Mouse (Mus musculus) limb, embryonic 15.5 days (tissue): ENCODE results near the gene Gm49405. TPM values are rescaled to one million over a fixed set of nuclear protein-coding genes. Genes with fewer than 3 reads are reported as not detected.
A peak's percentile ranks its signal among the peaks of the same experiment; 100 is the strongest.
"Not testable (repeated sequence)": the region's sequence is repeated elsewhere in the genome, so short reads cannot be mapped to it uniquely, and the experiment has no call there.

Source experiments
- ATAC-seq: fragments of 200-750 bp; cut with Nextera tagmentation; 2 replicates; pipeline ENCODE4 v1.8.0; 2017; ENCODE audit warnings: low read depth, moderate TSS enrichment; ENCODE audit not compliant: insufficient number of reproducible peaks, low FRiP score, low TSS enrichment
- H3K27ac ChIP-seq: fragments of 300-500 bp; sonication (generic); 2 replicates; pipeline ENCODE4 v1.5.1; 2015; ENCODE audit warnings: moderate library complexity, mild to moderate bottlenecking, inconsistent platforms
- H3K27me3 ChIP-seq: fragments of 300-500 bp; sonication (generic); 2 replicates; pipeline ENCODE4 v1.6.1; 2015; ENCODE audit warnings: inconsistent platforms
- H3K36me3 ChIP-seq: fragments of 300-500 bp; sonication (generic); 2 replicates; pipeline ENCODE4 v1.6.1; 2015; ENCODE audit warnings: inconsistent platforms
- H3K4me1 ChIP-seq: fragments of 300-500 bp; sonication (generic); 2 replicates; pipeline ENCODE4 v1.6.1; 2015; ENCODE audit warnings: inconsistent platforms
- H3K4me2 ChIP-seq: fragments of 300-500 bp; sonication (generic); 2 replicates; pipeline ENCODE4 v1.6.1; 2015; ENCODE audit warnings: mild to moderate bottlenecking, inconsistent platforms
- H3K4me3 ChIP-seq: fragments of 300-500 bp; sonication (generic); 2 replicates; pipeline ENCODE4 v1.5.1; 2015; ENCODE audit warnings: mild to moderate bottlenecking, inconsistent platforms
- H3K9ac ChIP-seq: fragments of 300-500 bp; sonication (generic); 2 replicates; pipeline ENCODE4 v1.6.1; 2015; ENCODE audit warnings: inconsistent platforms
- H3K9me3 ChIP-seq: fragments of 300-500 bp; sonication (generic); 2 replicates; pipeline ENCODE4 v1.6.1; 2016; ENCODE audit warnings: inconsistent platforms
- WGBS: fragments of 180-500 bp; shearing (Covaris S2); methylation state at CpG from one replicate; pipeline ENCODE4 v1.1.7; 2015; 5-methylcytosine and 5-hydroxymethylcytosine counted together
- polyA plus RNA-seq: library from polyadenylated mRNA; unstranded; fragments of >200 nt; fragmentation: Nextera tagmentation; extraction: Ambion mirVana; gene quantifications from 2 replicates; pipeline ENCODE4 v1.2.1, GENCODE M21; 2015

The Gm49405 gene
- polyA plus RNA-seq, 1 experiment from 2014 or later: 3.3 TPM

DNA sequence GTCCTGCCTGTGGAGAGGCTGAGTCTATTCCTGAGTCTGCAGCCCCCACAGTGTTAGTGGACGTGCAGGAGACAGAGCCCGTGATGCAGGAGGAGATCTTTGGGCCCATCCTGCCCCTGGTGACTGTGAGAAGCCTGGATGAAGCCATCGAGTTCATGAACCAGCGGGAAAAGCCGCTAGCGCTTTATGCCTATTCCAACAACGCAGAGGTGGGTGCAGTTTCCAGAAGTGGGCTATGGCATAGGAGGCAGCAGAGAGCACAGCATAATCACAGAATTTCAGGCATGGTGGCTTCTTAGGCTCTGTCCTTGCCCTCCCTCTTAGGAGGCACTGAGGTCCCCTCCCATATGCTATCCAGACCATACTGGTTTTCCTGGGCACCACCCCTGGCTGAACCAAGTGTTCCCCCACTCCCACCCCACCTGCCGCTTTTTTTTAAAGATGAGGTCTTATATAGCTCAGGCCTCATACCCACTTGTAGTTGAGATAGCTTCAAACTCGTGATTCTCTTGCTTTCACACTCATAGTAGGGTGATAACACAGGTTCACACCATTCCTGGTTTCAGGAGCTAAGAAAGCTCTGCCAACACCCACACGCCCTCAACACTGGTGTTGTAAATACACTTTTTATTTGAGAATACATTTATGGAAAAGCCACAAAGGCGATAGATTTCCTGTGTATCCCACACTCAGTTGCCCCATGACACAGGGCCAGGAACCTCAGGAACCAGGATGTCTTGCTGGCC, 33.9 kb upstream of the Gm49405 start:
- H3K9ac ChIP-seq: no peak overlapping the region
- H3K4me3 ChIP-seq: no peak overlapping the region
- no peak overlapping the region for H3K27ac ChIP-seq
- no peak overlapping the region for H3K4me2 ChIP-seq
- no peaks in the 10 kb centered on the region for H3K36me3 ChIP-seq
- H3K9me3 ChIP-seq: no peaks in the 10 kb centered on the region
- 68% methylated on average over 11 of the region's 11 CpGs for WGBS
- H3K4me1 ChIP-seq: 0 out of 2 replicates have a peak, but pooled peaks cover 4% of the 10 kb centered on the region
- H3K27me3 ChIP-seq: no peaks in the 10 kb centered on the region
- ATAC-seq: no peak

DNA sequence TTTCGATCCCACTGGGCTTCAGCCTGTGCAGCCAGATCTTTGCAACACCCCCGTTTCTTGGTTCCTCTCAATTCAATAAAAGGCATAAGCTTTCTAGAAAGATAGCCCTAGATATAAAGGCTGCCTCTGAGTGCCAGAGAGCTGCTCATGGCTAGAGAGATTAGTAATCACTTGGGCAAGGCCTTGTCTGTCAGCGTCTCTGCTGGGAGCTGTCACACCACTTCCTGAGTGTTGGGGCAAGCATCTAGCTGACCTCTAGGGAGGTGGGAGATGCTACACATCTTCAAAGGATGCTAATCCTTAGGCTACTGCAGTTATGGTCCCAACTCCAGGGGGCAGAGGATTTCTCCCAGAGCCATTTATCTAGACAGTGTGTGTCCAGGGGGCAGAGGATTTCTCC, 33.2 kb upstream of the Gm49405 start:
- Histone ChIP-seq H3K4me2 (no peak overlapping the region), H3K4me3 (no peak overlapping the region), H3K36me3 (no peaks in the 10 kb centered on the region), H3K27me3 (no peaks in the 10 kb centered on the region), H3K27ac (no peak overlapping the region), H3K4me1 (peaks cover 6% of the 10 kb centered on the region), H3K9ac (no peak overlapping the region), H3K9me3 (no peaks in the 10 kb centered on the region)
- no peak for ATAC-seq
- WGBS: 55% methylated on average over 3 of the region's 3 CpGs

DNA sequence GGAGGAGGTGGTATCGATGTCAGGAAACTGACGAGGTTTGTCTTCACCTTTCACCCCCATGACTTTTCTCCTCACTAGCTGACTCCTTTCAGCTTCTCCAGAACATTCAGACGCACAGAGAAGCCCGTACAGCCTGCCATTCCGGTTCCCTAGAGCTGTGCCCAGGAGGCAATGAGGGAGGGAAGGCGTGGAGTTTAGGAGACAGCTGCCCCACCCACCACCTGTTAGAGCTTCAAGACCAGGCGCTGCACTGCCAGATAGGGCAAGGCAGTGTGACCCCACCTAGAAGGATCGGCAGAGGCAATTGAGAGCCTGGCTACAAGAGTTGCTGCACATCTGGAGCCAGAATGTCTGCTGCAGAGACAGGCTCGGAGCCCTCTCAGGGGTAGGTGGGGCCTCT, 28.2 kb upstream of the Gm49405 start, which contains the start of gene Aldh3b2:
Gene Aldh3b2 (plus strand): TSS at position 100 of the 400 bp plus-strand sequence.
- peak; percentile 51 for ATAC-seq
- Histone ChIP-seq H3K4me3 (no peak within 1 kb of the TSS), H3K9ac (0 out of 2 replicates have a peak within 1 kb of the TSS, but pooled peaks have one; percentile 1), H3K9me3 (no peaks in the 10 kb centered on the region), H3K27ac (peak within 1 kb of the TSS; percentile 35), H3K36me3 (no peaks in the 10 kb centered on the region), H3K27me3 (no peaks in the 10 kb centered on the region), H3K4me1 (peaks cover 19% of the 10 kb centered on the region), H3K4me2 (no peak within 1 kb of the TSS)
- WGBS: 24% methylated on average over 9 of the region's 9 CpGs

DNA sequence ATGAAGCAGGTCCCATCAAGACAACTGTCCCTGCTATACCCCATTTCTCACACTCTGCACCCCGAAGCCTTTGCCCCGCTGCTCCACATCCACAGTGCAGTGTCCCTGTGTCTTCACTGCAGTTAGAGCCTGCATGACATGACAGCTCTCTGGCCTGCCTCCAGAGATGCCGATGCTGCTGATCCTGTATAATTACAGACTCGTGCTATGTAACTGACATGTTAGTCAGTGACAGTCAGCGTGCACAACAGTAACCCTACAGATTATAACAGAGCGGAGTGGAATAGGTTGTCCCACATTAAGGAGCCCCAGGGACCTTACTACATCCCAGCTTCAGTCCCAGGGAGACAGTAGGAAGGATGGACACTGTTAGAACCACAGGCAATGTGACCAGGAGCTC, 25.8 kb upstream of the Gm49405 start:
- not testable (repeated sequence) for ATAC-seq, H3K9ac ChIP-seq, H3K4me3 ChIP-seq, H3K9me3 ChIP-seq, H3K4me2 ChIP-seq, H3K36me3 ChIP-seq, H3K27ac ChIP-seq, H3K27me3 ChIP-seq
- peaks cover 18% of the 10 kb centered on the region for H3K4me1 ChIP-seq
- WGBS: 69% methylated on average over 6 of the region's 6 CpGs

DNA sequence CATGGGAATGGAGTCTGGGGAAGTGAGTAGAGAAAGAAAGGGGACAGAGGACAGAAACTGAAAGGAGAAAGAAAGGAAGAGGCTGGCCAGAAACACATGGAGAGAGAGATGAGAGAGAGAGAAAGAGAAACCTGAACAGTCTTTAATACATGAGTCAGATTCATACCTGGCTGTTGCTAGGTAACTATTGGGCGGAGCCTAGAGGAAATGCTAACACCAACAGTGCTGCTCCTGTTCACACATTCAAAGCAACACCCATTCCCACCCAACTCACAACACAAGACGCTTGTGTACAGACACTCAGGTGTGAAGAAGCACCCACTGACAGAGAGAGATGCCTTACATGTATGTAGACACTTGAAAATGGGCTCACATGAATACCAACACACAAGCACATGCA, 24.6 kb upstream of the Gm49405 start:
- Histone ChIP-seq H3K9me3 (no peaks in the 10 kb centered on the region), H3K9ac (no peak overlapping the region), H3K36me3 (no peaks in the 10 kb centered on the region), H3K4me3 (no peak overlapping the region), H3K4me2 (no peak overlapping the region), H3K4me1 (peaks cover 18% of the 10 kb centered on the region), H3K27me3 (0 out of 2 replicates have a peak, but pooled peaks cover 2% of the 10 kb centered on the region), H3K27ac (no peak overlapping the region)
- 69% methylated on average over 2 of the region's 2 CpGs for WGBS
- no peak for ATAC-seq

DNA sequence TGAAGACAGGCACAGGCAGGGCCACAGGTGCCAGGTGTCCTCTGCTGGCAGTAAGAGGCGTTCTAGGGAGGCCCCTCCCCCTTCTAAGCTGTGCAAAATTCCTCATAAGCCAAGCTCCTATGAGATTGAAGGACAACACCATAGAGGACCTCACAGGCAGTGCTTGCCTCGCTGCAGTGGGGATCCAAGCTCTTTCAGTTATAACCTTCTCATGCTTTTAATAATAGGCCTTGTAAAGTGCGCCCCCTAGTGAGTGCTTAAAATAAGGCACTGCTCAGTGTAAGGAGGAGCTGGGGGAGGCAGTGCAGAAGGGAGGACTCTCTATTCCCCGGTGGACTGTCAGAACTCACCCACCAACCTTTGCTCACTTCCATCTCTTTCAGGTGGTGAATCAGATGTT, 20.1 kb upstream of the Gm49405 start:
- Histone ChIP-seq H3K36me3 (no peaks in the 10 kb centered on the region), H3K9ac (no peak overlapping the region), H3K4me2 (no peak overlapping the region), H3K27ac (no peak overlapping the region), H3K27me3 (0 out of 2 replicates have a peak, but pooled peaks cover 3% of the 10 kb centered on the region), H3K4me3 (no peak overlapping the region), H3K9me3 (no peaks in the 10 kb centered on the region), H3K4me1 (peaks cover 4% of the 10 kb centered on the region)
- ATAC-seq: peak; percentile 7; the same call in 1 of the 2 replicates
- 10% methylated on average over 4 of the region's 4 CpGs for WGBS

DNA sequence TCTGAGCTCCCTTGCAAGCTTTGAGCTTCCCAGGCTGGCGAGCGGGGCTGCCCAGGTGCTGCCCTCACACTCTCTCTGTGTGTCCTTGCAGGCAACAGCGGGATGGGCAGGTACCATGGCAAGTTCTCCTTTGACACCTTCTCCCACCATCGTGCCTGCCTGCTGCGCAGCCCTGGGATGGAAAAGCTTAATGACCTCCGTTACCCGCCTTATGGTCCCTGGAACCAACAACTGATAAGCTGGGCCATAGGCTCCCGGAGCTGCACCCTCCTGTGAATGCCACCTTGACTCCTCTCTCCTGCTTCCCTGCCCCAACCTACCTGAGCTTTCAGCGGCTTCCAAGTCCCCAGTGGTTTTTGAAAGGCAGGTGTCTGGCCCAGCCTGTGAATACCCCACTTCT, 19.5 kb upstream of the Gm49405 start:
- Histone ChIP-seq H3K27me3 (0 out of 2 replicates have a peak, but pooled peaks cover 3% of the 10 kb centered on the region), H3K36me3 (no peaks in the 10 kb centered on the region), H3K9me3 (no peaks in the 10 kb centered on the region), H3K9ac (no peak overlapping the region), H3K27ac (no peak overlapping the region), H3K4me1 (peaks cover 5% of the 10 kb centered on the region), H3K4me2 (no peak overlapping the region), H3K4me3 (no peak overlapping the region)
- ATAC-seq: no peak
- WGBS: 74% methylated on average over 9 of the region's 9 CpGs

DNA sequence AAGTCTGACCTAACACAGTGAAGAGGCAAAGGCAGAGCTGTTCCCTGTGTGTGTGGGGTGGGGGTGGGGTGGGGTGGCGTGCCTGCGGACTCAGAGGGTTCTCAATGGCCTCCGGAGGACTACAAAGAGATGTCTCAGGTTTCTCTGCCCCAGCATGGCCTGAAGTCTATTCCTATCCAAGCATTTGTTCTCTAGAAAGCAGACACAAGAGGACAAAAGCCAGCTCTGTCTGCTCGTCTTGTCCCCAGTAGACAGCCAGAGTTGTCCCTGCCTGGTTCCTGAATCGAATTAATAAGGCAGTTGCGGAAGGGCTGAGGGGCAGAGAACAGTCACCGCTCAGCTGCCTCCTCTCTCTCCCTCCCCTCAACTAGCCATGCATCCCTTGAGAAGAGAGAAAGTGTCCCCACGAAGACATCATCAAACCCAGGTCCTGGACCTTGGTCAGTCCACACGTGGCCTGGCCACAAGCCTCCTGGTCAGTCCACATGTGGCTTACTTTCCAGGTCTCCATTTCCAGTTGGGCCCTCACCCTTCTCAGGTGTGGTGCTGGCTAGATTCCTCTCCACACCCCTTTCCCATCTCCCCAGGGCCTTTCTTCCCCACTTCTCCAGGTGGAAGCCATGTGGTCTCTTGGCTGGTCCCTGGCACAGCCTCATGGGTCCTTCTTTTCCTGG, 16.8 kb upstream of the Gm49405 start:
- no peak overlapping the region for H3K27ac ChIP-seq
- 49% methylated on average over 9 of the region's 9 CpGs for WGBS

DNA sequence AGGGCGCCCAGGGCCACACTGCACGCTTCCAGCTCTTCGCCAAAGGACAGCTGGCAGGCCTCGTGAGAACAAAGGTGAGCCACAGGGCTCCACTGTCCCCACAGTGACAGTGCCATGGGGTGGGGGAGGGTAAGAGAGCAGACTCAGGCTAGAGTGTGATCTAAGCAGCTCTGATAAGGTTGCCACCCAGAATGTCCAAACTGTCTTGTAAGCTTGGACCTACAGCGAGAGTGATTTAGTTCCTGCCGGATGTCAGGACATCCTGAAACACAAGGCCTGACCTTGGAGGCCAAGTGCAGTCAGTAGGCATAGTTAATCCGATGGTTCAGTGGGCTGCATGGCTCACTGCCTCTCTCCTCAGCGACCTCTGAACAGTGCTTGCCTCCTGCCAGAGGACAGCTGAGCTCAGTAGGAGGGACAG, 15.2 kb upstream of the Gm49405 start:
- H3K9me3 ChIP-seq: no peaks in the 10 kb centered on the region
- H3K36me3 ChIP-seq: no peaks in the 10 kb centered on the region
- 48% methylated on average over 8 of the region's 8 CpGs for WGBS
- H3K4me2 ChIP-seq: no peak overlapping the region
- no peak overlapping the region for H3K9ac ChIP-seq
- peak overlapping the region; percentile 68 for H3K27ac ChIP-seq
- H3K27me3 ChIP-seq: 0 out of 2 replicates have a peak, but pooled peaks cover 3% of the 10 kb centered on the region
- H3K4me1 ChIP-seq: peaks cover 15% of the 10 kb centered on the region
- no peak overlapping the region for H3K4me3 ChIP-seq
- ATAC-seq: no peak

More for the DNA sequence above, 16.8 kb upstream of the Gm49405 start:
- 0 out of 2 replicates have a peak, but pooled peaks cover 3% of the 10 kb centered on the region for H3K27me3 ChIP-seq
- no peak overlapping the region for H3K4me2 ChIP-seq
- no peak overlapping the region for H3K9ac ChIP-seq
- no peak for ATAC-seq
- no peaks in the 10 kb centered on the region for H3K9me3 ChIP-seq
- H3K4me3 ChIP-seq: no peak overlapping the region
- peaks cover 18% of the 10 kb centered on the region for H3K4me1 ChIP-seq
- H3K36me3 ChIP-seq: no peaks in the 10 kb centered on the region

DNA sequence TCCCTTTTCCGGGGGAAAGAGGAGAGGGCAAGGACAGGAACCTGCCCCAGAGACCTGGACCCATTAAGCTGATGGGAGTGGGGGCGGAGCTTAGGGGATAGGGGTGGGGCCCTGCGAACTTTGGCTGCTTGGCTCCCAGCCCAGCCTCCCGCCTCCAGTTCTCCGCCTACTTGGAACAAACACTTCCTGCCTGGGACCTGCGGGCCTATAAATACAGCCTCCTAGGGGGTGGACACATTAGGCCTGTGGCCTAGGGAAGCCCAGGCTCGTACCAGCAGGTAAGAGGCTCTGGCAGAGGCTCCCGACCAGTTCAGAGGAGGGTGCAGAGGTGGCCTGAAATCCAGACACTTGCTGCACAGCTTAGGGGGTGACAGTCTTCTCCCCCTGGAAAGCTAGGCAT, 14.1 kb upstream of the Gm49405 start, which contains the start of gene Acy3:
Gene Acy3 (plus strand): TSS at position 237 of the 400 bp plus-strand sequence.
- H3K27ac ChIP-seq: peak within 1 kb of the TSS; percentile 68
- WGBS: 8% methylated on average over 8 of the region's 8 CpGs

DNA sequence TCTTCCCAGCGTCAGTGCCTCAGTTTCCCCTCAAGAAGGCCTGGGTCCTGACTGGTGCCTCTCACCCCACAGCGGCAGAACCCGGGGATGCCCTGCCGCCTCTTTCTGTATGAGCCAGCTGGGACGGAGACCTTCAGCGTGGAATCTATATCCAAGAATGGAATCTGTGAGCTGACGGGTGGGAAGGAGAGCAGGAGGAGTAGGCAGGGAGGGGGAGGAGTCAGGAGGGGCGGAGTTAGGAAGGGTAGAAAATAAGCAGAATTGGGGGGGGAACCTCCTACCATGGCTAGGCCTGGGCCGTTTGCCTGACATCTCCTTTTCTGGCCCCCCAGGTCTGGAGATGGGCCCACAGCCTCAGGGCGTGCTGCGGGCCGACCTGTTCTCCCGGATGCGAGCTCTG, 12.4 kb upstream of the Gm49405 start:
- Histone ChIP-seq H3K9me3 (no peaks in the 10 kb centered on the region), H3K9ac (no peak overlapping the region), H3K27me3 (no peaks in the 10 kb centered on the region), H3K4me2 (no peak overlapping the region), H3K4me1 (peaks cover 15% of the 10 kb centered on the region), H3K27ac (no peak overlapping the region), H3K4me3 (no peak overlapping the region), H3K36me3 (no peaks in the 10 kb centered on the region)
- no peak for ATAC-seq
- WGBS: 79% methylated on average over 14 of the region's 14 CpGs

More for the DNA sequence above, 14.1 kb upstream of the Gm49405 start, which contains the start of gene Acy3:
- no peak within 1 kb of the TSS for H3K4me3 ChIP-seq
- no peaks in the 10 kb centered on the region for H3K36me3 ChIP-seq
- no peaks in the 10 kb centered on the region for H3K27me3 ChIP-seq
- H3K4me1 ChIP-seq: peaks cover 15% of the 10 kb centered on the region
- ATAC-seq: peak; percentile 46; the same call in 1 of the 2 replicates
- H3K9me3 ChIP-seq: no peaks in the 10 kb centered on the region
- peak within 1 kb of the TSS; percentile 36 for H3K4me2 ChIP-seq
- H3K9ac ChIP-seq: no peak within 1 kb of the TSS

DNA sequence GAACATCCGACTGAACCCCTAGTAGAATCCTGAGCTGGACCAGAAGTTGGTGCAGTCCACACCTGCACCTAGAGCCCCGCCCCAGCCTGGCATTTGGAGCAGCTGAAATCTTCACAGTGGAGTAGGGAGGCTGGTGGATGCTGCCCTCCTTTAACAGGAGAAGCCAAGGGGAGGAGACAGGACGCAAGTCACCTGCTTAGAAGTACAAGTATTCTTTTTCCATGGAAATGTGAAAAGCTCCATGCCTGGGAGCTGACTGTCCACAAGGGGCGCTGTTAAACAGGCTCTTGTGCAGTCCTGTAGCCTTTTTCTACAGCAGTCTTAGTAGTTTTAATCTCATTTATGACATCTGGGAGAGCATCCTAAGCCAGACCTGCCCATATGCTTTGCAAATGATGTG, 11.7 kb upstream of the Gm49405 start:
- no peaks in the 10 kb centered on the region for H3K9me3 ChIP-seq
- no peaks in the 10 kb centered on the region for H3K27me3 ChIP-seq
- ATAC-seq: no peak
- H3K4me1 ChIP-seq: peaks cover 15% of the 10 kb centered on the region
- H3K4me3 ChIP-seq: no peak overlapping the region
- H3K9ac ChIP-seq: no peak overlapping the region
- no peak overlapping the region for H3K4me2 ChIP-seq
- no peaks in the 10 kb centered on the region for H3K36me3 ChIP-seq
- no peak overlapping the region for H3K27ac ChIP-seq
- 87% methylated on average over 4 of the region's 4 CpGs for WGBS
